Mouse (Mus musculus): ENCODE results near the gene Nr1h4. TPM values are rescaled to one million over a fixed set of nuclear protein-coding genes. Genes with fewer than 3 reads are reported as not detected.

Gene Nr1h4
- polyA plus RNA-seq, 1 experiment from 2014 or later: not detected

GRCm38 (mm10) chr10:89531194-89531634 is 2.2 kb downstream of the Nr1h4 start:
- H3K9me3 ChIP-seq (replicated peaks; ENCODE audit: control insufficient read depth, low read length, poor library complexity, severe bottlenecking): no peaks in the 10 kb centered on the region
- H3K4me3 ChIP-seq (ENCODE audit: low read depth, low read length): no peak overlapping the region
- 48% methylated on average over 5 of the region's 5 CpGs for WGBS
- peak; percentile 76 for ATAC-seq
- no peak overlapping the region for H3K4me2 ChIP-seq (ENCODE audit: low read length)
- no peaks in the 10 kb centered on the region for H3K36me3 ChIP-seq (ENCODE audit: control insufficient read depth, insufficient read depth, low read length)
- H3K4me1 ChIP-seq (ENCODE audit: control insufficient read depth, insufficient read depth, low read length): peaks cover 4% of the 10 kb centered on the region; the same call in 1 of the 2 replicates
- no peak overlapping the region for H3K27ac ChIP-seq (ENCODE audit: low read length)
- no peaks in the 10 kb centered on the region for H3K27me3 ChIP-seq (ENCODE audit: control insufficient read depth, insufficient read depth, low read depth, low read length)
- H3K9ac ChIP-seq (ENCODE audit: low read depth, low read length): no peak overlapping the region

GRCm38 (mm10) chr10:89527054-89527453 is 6.3 kb downstream of the Nr1h4 start:
- whole genome bisulfite sequencing: 85% methylated on average over 5 of the region's 5 CpGs
- no peak overlapping the region for H3K4me2 ChIP-seq (ENCODE audit: low read length)
- H3K4me1 ChIP-seq (ENCODE audit: control insufficient read depth, insufficient read depth, low read length): peaks cover 4% of the 10 kb centered on the region; the same call in 1 of the 2 replicates
- no peaks in the 10 kb centered on the region for H3K27me3 ChIP-seq (ENCODE audit: control insufficient read depth, insufficient read depth, low read depth, low read length)
- H3K9ac ChIP-seq (ENCODE audit: low read depth, low read length): no peak overlapping the region
- H3K27ac ChIP-seq (ENCODE audit: low read length): no peak overlapping the region
- ATAC-seq: no peak
- H3K36me3 ChIP-seq (ENCODE audit: control insufficient read depth, insufficient read depth, low read length): no peaks in the 10 kb centered on the region
- H3K9me3 ChIP-seq (replicated peaks; ENCODE audit: control insufficient read depth, low read length, poor library complexity, severe bottlenecking): no peaks in the 10 kb centered on the region
- H3K4me3 ChIP-seq (ENCODE audit: low read depth, low read length): no peak overlapping the region

- Histone ChIP-seq H3K9ac (ENCODE audit: low read depth, low read length) (no peak overlapping the region), H3K36me3 (ENCODE audit: control insufficient read depth, insufficient read depth, low read length) (no peaks in the 10 kb centered on the region), H3K4me1 (ENCODE audit: control insufficient read depth, insufficient read depth, low read length) (peaks cover 3% of the 10 kb centered on the region; the same call in 1 of the 2 replicates), H3K9me3 (replicated peaks; ENCODE audit: control insufficient read depth, low read length, poor library complexity, severe bottlenecking) (no peaks in the 10 kb centered on the region), H3K4me3 (ENCODE audit: low read depth, low read length) (no peak overlapping the region), H3K27ac (ENCODE audit: low read length) (no peak overlapping the region), H3K4me2 (ENCODE audit: low read length) (no peak overlapping the region), H3K27me3 (ENCODE audit: control insufficient read depth, insufficient read depth, low read depth, low read length) (no peaks in the 10 kb centered on the region)
- ATAC-seq: no peak
- WGBS: 7% methylated on average over 2 of the region's 2 CpGs
Measured at GRCm38 (mm10) chr10:89525823-89526222, 7.6 kb downstream of the Nr1h4 start.

GRCm38 (mm10) chr10:89522481-89522880 is 10.9 kb downstream of the Nr1h4 start:
- no peaks in the 10 kb centered on the region for H3K27me3 ChIP-seq (ENCODE audit: control insufficient read depth, insufficient read depth, low read depth, low read length)
- no peaks in the 10 kb centered on the region for H3K36me3 ChIP-seq (ENCODE audit: control insufficient read depth, insufficient read depth, low read length)
- no peaks in the 10 kb centered on the region for H3K9me3 ChIP-seq (replicated peaks; ENCODE audit: control insufficient read depth, low read length, poor library complexity, severe bottlenecking)
- 88% methylated on average over 7 of the region's 7 CpGs for WGBS
- no peaks in the 10 kb centered on the region for H3K4me1 ChIP-seq (ENCODE audit: control insufficient read depth, insufficient read depth, low read length)
- no peak overlapping the region for H3K27ac ChIP-seq (ENCODE audit: low read length)
- no peak for ATAC-seq
- H3K4me3 ChIP-seq (ENCODE audit: low read depth, low read length): no peak overlapping the region
- no peak overlapping the region for H3K4me2 ChIP-seq (ENCODE audit: low read length)
- no peak overlapping the region for H3K9ac ChIP-seq (ENCODE audit: low read depth, low read length)

GRCm38 (mm10) chr10:89521790-89522431 is 11.5 kb downstream of the Nr1h4 start:
- no peaks in the 10 kb centered on the region for H3K4me1 ChIP-seq (ENCODE audit: control insufficient read depth, insufficient read depth, low read length)
- 92% methylated on average over 9 of the region's 9 CpGs for WGBS
- H3K9me3 ChIP-seq (replicated peaks; ENCODE audit: control insufficient read depth, low read length, poor library complexity, severe bottlenecking): no peaks in the 10 kb centered on the region
- no peak overlapping the region for H3K4me3 ChIP-seq (ENCODE audit: low read depth, low read length)
- H3K9ac ChIP-seq (ENCODE audit: low read depth, low read length): no peak overlapping the region
- no peak overlapping the region for H3K4me2 ChIP-seq (ENCODE audit: low read length)
- no peaks in the 10 kb centered on the region for H3K36me3 ChIP-seq (ENCODE audit: control insufficient read depth, insufficient read depth, low read length)
- ATAC-seq: no peak
- H3K27ac ChIP-seq (ENCODE audit: low read length): no peak overlapping the region
- no peaks in the 10 kb centered on the region for H3K27me3 ChIP-seq (ENCODE audit: control insufficient read depth, insufficient read depth, low read depth, low read length)

GRCm38 (mm10) chr10:89520381-89520780 is 13.0 kb downstream of the Nr1h4 start:
- no peaks in the 10 kb centered on the region for H3K9me3 ChIP-seq (replicated peaks; ENCODE audit: control insufficient read depth, low read length, poor library complexity, severe bottlenecking)
- no peak overlapping the region for H3K4me2 ChIP-seq (ENCODE audit: low read length)
- no peaks in the 10 kb centered on the region for H3K36me3 ChIP-seq (ENCODE audit: control insufficient read depth, insufficient read depth, low read length)
- 96% methylated on average over 4 of the region's 4 CpGs for WGBS
- no peaks in the 10 kb centered on the region for H3K4me1 ChIP-seq (ENCODE audit: control insufficient read depth, insufficient read depth, low read length)
- no peak overlapping the region for H3K4me3 ChIP-seq (ENCODE audit: low read depth, low read length)
- no peaks in the 10 kb centered on the region for H3K27me3 ChIP-seq (ENCODE audit: control insufficient read depth, insufficient read depth, low read depth, low read length)
- H3K27ac ChIP-seq (ENCODE audit: low read length): no peak overlapping the region
- no peak for ATAC-seq
- H3K9ac ChIP-seq (ENCODE audit: low read depth, low read length): no peak overlapping the region

GRCm38 (mm10) chr10:89519226-89519625 is 14.2 kb downstream of the Nr1h4 start:
- WGBS: 80% methylated on average over 4 of the region's 4 CpGs
- H3K9me3 ChIP-seq (replicated peaks; ENCODE audit: control insufficient read depth, low read length, poor library complexity, severe bottlenecking): no peaks in the 10 kb centered on the region

GRCm38 (mm10) chr10:89518365-89518764 is 15.0 kb downstream of the Nr1h4 start:
- ATAC-seq: no peak
- Histone ChIP-seq H3K9ac (ENCODE audit: low read depth, low read length) (no peak overlapping the region), H3K27ac (ENCODE audit: low read length) (no peak overlapping the region), H3K4me3 (ENCODE audit: low read depth, low read length) (no peak overlapping the region), H3K9me3 (replicated peaks; ENCODE audit: control insufficient read depth, low read length, poor library complexity, severe bottlenecking) (no peaks in the 10 kb centered on the region), H3K4me2 (ENCODE audit: low read length) (no peak overlapping the region), H3K27me3 (ENCODE audit: control insufficient read depth, insufficient read depth, low read depth, low read length) (no peaks in the 10 kb centered on the region), H3K4me1 (ENCODE audit: control insufficient read depth, insufficient read depth, low read length) (no peaks in the 10 kb centered on the region), H3K36me3 (ENCODE audit: control insufficient read depth, insufficient read depth, low read length) (no peaks in the 10 kb centered on the region)
- 92% methylated on average over 2 of the region's 2 CpGs for WGBS

More at GRCm38 (mm10) chr10:89519226-89519625, 14.2 kb downstream of the Nr1h4 start:
- H3K27me3 ChIP-seq (ENCODE audit: control insufficient read depth, insufficient read depth, low read depth, low read length): no peaks in the 10 kb centered on the region
- H3K36me3 ChIP-seq (ENCODE audit: control insufficient read depth, insufficient read depth, low read length): no peaks in the 10 kb centered on the region
- no peak overlapping the region for H3K4me2 ChIP-seq (ENCODE audit: low read length)
- H3K9ac ChIP-seq (ENCODE audit: low read depth, low read length): no peak overlapping the region
- H3K4me3 ChIP-seq (ENCODE audit: low read depth, low read length): no peak overlapping the region
- H3K27ac ChIP-seq (ENCODE audit: low read length): no peak overlapping the region
- no peak for ATAC-seq
- no peaks in the 10 kb centered on the region for H3K4me1 ChIP-seq (ENCODE audit: control insufficient read depth, insufficient read depth, low read length)

- no peaks in the 10 kb centered on the region for H3K27me3 ChIP-seq (ENCODE audit: control insufficient read depth, insufficient read depth, low read depth, low read length)
- no peaks in the 10 kb centered on the region for H3K36me3 ChIP-seq (ENCODE audit: control insufficient read depth, insufficient read depth, low read length)
- no peak overlapping the region for H3K9ac ChIP-seq (ENCODE audit: low read depth, low read length)
- no peak overlapping the region for H3K27ac ChIP-seq (ENCODE audit: low read length)
- H3K4me1 ChIP-seq (ENCODE audit: control insufficient read depth, insufficient read depth, low read length): no peaks in the 10 kb centered on the region
- H3K4me2 ChIP-seq (ENCODE audit: low read length): no peak overlapping the region
- H3K4me3 ChIP-seq (ENCODE audit: low read depth, low read length): no peak overlapping the region
- ATAC-seq: no peak
- WGBS: 82% methylated on average over 2 of the region's 2 CpGs
- H3K9me3 ChIP-seq (replicated peaks; ENCODE audit: control insufficient read depth, low read length, poor library complexity, severe bottlenecking): no peaks in the 10 kb centered on the region
Measured at GRCm38 (mm10) chr10:89515813-89516212, 17.6 kb downstream of the Nr1h4 start.

Data from midbrain, embryonic 16.5 days (tissue).